Mouse (Mus musculus) midbrain, embryonic 10.5 days (tissue): ENCODE measurements around the gene Sptlc3. TPM values are rescaled to one million over a fixed set of nuclear protein-coding genes. Genes with fewer than 3 reads are reported as not detected.

ENCODE experiments used
- DNase-seq: peaks from one replicate; pipeline ENCODE4 v3.0.0-alpha.2; 2017; ENCODE audit warnings: low spot score
- H3K27ac ChIP-seq: fragments of 300-500 bp; sonication (generic); replicated peaks from 2 replicates; pipeline ENCODE4 v1.5.1; 2016; ENCODE audit warnings: mild to moderate bottlenecking
- H3K27me3 ChIP-seq: fragments of 300-500 bp; sonication (generic); 2 replicates; pipeline ENCODE4 v1.6.1; 2016; ENCODE audit warnings: low read depth, mild to moderate bottlenecking; ENCODE audit not compliant: poor library complexity, severe bottlenecking
- H3K36me3 ChIP-seq: fragments of 300-500 bp; sonication (generic); 2 replicates; pipeline ENCODE4 v1.6.1; 2016; ENCODE audit warnings: mild to moderate bottlenecking, moderate library complexity
- H3K4me1 ChIP-seq: fragments of 300-500 bp; sonication (generic); 2 replicates; pipeline ENCODE4 v1.6.1; 2016
- H3K4me3 ChIP-seq: fragments of 300-500 bp; sonication (generic); 2 replicates; pipeline ENCODE4 v1.5.1; 2016; ENCODE audit warnings: mild to moderate bottlenecking, moderate library complexity
- H3K9me3 ChIP-seq: fragments of 300-500 bp; sonication (generic); replicated peaks from 2 replicates; pipeline ENCODE4 v1.6.1; 2016; ENCODE audit warnings: mild to moderate bottlenecking
- WGBS: fragments of 180-500 bp; shearing (Covaris S2); methylation state at CpG from one replicate; pipeline ENCODE4 v1.1.7; 2016; 5-methylcytosine and 5-hydroxymethylcytosine counted together
- polyA plus RNA-seq: library from polyadenylated mRNA; unstranded; fragments of >200 nt; fragmentation: Nextera tagmentation; extraction: Ambion mirVana; gene quantifications from 2 replicates; pipeline ENCODE4 v1.2.1, GENCODE M21; 2016

Sptlc3 gene
- polyA plus RNA-seq, 1 experiment from 2014 or later, result not detected

DNA sequence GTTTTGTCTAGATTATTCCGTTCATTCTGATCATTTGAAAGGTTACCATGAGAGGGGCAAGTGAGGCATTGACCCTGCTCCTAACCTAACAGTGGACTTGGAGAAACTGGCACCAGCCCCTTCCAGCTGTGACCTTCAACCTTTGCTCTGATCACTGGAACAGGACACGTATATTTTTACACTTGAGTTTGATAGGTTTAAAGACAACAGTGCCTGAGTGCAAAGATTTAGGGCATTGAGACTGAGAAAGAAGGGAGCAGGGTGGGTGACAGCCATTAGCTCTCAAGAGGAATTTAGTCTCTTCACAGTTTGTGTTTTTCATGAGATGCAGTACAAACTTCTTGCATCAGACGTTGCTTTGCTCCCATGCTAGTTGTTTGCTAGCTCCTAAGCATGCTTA lies 114.5 kb downstream of the Sptlc3 start:
- Histone ChIP-seq H3K27ac (peak overlapping the region; percentile 70), H3K27me3 (0 out of 2 replicates have a peak, but pooled peaks cover 11% of the 10 kb centered on the region), H3K36me3 (no peaks in the 10 kb centered on the region), H3K9me3 (no peaks in the 10 kb centered on the region), H3K4me1 (peaks cover 34% of the 10 kb centered on the region), H3K4me3 (peak overlapping the region; percentile 16; the same call in 1 of the 2 replicates)
- 23% methylated on average over 3 of the region's 3 CpGs for WGBS
- no peak for DNase-seq

DNA sequence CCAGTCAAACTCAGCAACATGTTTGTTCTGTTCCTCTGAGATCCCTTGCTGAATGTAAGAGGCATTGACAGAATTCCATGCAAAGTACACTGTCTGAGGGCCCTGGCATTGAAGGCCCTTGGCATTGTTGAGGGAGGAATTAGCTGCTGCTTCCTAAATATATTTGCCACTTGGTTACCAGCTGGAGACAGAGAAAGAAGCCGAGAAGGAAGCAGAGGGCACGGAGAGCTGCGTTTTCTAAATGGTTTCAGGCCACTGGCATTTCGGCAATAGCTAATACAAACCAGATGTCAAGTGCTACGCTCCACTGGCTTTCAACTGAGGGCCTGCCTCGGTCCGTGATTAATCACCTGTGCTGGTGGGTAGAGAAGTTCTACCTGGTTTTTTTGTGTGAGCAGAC lies 115.1 kb downstream of the Sptlc3 start:
- peaks cover 17% of the 10 kb centered on the region; the same call in 1 of the 2 replicates for H3K27me3 ChIP-seq
- peaks cover 40% of the 10 kb centered on the region for H3K4me1 ChIP-seq
- no peaks in the 10 kb centered on the region for H3K36me3 ChIP-seq
- peak overlapping the region; percentile 16; the same call in 1 of the 2 replicates for H3K4me3 ChIP-seq
- peak; percentile 48 for DNase-seq
- H3K9me3 ChIP-seq, result no peaks in the 10 kb centered on the region
- WGBS, result 5% methylated on average over 7 of the region's 7 CpGs
- peak overlapping the region; percentile 70 for H3K27ac ChIP-seq

DNA sequence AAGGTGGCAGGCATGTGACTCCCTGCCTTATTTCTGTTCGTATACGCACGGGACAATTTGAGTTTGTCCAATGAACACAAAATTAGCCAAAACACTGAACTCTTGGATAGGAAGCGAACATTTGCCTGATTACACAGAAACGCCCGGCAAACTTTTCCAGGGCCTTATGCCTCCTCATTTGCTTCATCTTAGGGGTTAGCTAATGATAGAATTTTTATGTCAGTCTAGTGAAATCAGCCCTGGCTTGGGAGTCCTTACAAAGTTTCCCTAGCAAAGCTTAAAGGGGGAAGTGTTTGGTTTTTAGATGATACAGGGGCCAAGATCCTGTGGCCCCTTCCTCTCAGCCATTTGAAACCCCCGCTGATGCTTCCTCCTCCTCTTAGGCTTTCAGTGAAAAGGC lies 115.5 kb downstream of the Sptlc3 start:
- DNase-seq, result no peak
- Histone ChIP-seq H3K27ac (peak overlapping the region; percentile 70), H3K4me3 (peak overlapping the region; percentile 23; the same call in 1 of the 2 replicates)

DNA sequence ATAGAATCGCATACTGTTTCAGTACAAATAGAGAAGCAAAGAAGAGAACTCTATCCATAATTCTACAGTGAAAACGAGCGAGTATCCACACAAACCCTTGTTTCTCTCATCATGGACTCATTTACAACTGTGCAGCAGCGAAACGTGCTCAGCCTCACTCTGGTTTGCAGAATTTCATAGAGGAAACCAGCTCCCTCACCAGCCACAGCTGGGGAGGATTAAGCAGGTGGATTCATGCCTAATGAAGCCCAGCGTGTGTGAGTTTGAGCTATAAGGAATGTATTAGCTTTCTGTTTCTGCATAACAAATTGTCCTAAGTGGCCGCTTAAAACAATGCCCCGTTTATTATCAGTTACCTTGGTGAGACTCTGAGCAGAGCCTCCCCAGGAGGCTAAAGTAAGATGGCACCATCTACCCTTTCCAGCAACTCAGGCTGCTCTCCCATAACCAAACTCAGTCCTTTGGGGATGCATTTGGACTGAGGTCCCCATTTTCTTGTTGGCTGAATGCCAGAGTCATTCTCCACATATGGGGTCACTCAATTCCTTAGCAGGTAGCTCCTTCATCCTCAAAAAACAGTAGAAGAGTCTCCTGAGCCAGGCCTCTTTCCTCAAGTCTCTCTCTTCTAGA lies 116.1 kb downstream of the Sptlc3 start:
- Histone ChIP-seq H3K27ac (peak overlapping the region; percentile 70), H3K4me3 (0 out of 2 replicates have a peak overlapping the region, but pooled peaks have one; percentile 23), H3K4me1 (peaks cover 42% of the 10 kb centered on the region), H3K9me3 (no peaks in the 10 kb centered on the region), H3K36me3 (no peaks in the 10 kb centered on the region), H3K27me3 (peaks cover 20% of the 10 kb centered on the region; the same call in 1 of the 2 replicates)
- WGBS, result 8% methylated on average over 8 of the region's 8 CpGs
- peak; percentile 34 for DNase-seq

More for the DNA sequence above, 115.5 kb downstream of the Sptlc3 start:
- 26% methylated on average over 7 of the region's 7 CpGs for WGBS
- Histone ChIP-seq H3K27me3 (peaks cover 20% of the 10 kb centered on the region; the same call in 1 of the 2 replicates), H3K36me3 (no peaks in the 10 kb centered on the region), H3K9me3 (no peaks in the 10 kb centered on the region), H3K4me1 (peaks cover 42% of the 10 kb centered on the region)

DNA sequence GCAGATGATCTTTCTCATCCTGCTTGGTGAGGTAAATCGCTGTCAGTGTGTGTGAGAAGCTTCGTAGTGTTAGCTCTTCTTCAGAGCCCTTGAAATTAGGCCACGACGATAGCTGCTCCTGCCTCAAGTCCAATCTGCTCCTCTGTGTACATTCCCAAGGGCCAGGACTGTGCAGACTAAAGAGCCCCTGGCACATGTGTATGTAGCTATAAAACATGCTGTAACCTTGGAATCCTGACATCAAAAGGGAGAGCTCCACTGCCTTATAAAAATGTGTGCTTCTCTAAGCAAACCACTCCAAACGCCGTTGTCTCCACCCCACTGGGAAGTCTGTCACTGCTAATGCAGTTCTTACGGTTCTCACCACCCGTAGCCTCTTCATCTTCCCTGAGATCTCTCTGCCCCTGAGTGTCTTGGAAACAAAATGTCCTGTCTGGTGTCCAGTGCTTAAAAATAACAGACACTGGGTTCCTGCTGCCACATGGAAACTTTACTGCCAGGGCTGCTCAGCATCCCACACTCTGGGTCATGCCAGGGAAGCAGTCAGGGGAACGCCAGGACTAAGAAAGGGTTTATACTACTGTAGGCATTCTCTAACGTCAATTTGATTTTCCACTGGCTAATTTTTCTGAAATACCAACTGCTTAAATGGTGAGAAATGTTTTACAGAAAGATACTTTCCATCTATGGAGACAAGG lies 118.8 kb downstream of the Sptlc3 start:
- Histone ChIP-seq H3K36me3 (no peaks in the 10 kb centered on the region), H3K27me3 (peaks cover 13% of the 10 kb centered on the region; the same call in 1 of the 2 replicates), H3K9me3 (no peaks in the 10 kb centered on the region), H3K4me3 (no peak overlapping the region), H3K4me1 (peaks cover 42% of the 10 kb centered on the region), H3K27ac (no peak overlapping the region)
- no peak for DNase-seq
- 68% methylated on average over 10 of the region's 10 CpGs for WGBS

DNA sequence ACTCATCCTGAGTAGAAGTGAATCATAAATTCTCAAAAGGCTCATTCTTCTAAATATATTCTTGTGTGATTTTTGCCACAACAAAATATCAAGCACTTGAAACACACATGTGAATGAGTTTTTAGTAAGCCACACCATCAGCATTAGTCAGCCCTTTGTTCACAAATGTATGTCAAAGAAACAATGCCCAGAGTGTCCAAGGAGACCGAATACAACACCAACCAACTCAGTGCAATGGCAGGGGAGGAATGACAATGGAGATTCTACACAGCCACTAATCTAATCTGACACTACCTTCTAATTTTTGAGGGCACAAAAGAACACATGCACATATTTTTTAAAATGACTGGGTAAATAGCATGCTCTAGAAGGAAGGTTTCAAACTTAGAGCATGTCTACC lies 132.8 kb downstream of the Sptlc3 start:
- Histone ChIP-seq H3K9me3 (no peaks in the 10 kb centered on the region), H3K4me1 (no peaks in the 10 kb centered on the region), H3K27me3 (no peaks in the 10 kb centered on the region), H3K4me3 (no peak overlapping the region), H3K27ac (no peak overlapping the region), H3K36me3 (no peaks in the 10 kb centered on the region)
- 70% methylated on average over 1 of the region's 1 CpGs for WGBS
- no peak for DNase-seq

DNA sequence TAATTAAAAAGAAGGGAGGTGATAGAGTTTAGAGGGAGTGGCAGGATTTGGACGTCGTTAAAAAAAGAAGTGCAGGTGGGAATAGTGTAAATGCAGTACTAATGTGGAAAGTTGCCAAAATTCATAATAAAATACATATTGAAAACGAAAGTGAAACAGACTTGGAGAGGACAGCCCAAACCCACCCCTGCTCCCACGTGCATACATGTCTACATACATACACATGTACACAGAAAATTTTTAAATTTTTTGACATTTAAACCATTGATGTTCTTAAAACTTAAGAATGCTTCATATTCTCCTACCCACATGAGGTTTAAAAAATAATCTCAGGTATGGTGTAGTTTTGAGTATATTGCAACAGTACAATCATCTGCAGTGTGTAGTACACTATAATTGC lies 135.0 kb downstream of the Sptlc3 start:
- no peaks in the 10 kb centered on the region for H3K9me3 ChIP-seq
- WGBS, result 90% methylated on average over 4 of the region's 4 CpGs
- H3K27me3 ChIP-seq, result peaks cover 4% of the 10 kb centered on the region; the same call in 1 of the 2 replicates
- H3K4me1 ChIP-seq, result no peaks in the 10 kb centered on the region
- no peak overlapping the region for H3K4me3 ChIP-seq
- no peak for DNase-seq
- H3K27ac ChIP-seq, result no peak overlapping the region
- no peaks in the 10 kb centered on the region for H3K36me3 ChIP-seq

DNA sequence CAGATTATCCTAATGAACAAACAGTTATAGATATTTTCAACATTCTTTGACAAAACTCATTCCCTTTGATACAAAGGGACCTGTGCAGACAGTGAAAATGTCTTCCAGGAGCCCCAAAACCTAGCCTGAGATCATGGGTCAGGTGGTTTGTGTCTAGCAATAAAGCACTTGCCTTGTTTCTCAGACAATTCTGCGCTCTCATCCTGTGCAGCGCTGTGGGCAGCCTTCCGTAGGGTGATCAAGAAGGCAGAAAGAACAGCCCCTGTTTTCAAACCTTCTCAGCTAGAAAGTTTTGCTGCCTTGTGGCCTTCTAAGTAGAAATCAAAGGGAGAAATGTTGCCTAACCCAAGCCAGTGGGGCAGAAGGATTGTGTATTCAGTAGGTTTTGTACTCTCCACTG lies 135.9 kb downstream of the Sptlc3 start:
- 72% methylated on average over 3 of the region's 3 CpGs for WGBS
- no peak for DNase-seq
- H3K9me3 ChIP-seq, result no peaks in the 10 kb centered on the region
- H3K4me1 ChIP-seq, result no peaks in the 10 kb centered on the region
- H3K27me3 ChIP-seq, result peaks cover 8% of the 10 kb centered on the region; the same call in 1 of the 2 replicates
- no peak overlapping the region for H3K27ac ChIP-seq
- H3K36me3 ChIP-seq, result no peaks in the 10 kb centered on the region
- no peak overlapping the region for H3K4me3 ChIP-seq

DNA sequence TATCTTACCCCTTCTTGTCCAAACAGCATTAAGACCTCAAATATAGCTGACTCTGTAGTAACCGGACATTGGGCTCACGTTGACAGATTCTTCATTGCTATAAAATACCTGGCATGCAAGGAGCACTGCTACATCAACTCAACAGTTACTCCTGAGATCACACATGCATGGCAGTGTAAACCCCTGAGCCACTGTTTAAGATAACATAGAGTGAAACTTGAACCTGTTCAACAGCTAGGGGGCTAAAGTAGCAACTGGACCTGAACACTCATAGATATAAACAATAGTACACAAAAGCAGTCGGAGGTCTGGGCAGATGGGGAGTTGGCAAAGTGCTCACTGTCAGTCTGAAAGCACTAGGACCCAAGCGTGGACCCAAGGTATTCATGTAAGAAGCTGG lies 140.8 kb downstream of the Sptlc3 start:
- no peaks in the 10 kb centered on the region for H3K4me1 ChIP-seq
- no peak overlapping the region for H3K4me3 ChIP-seq
- WGBS, result 84% methylated on average over 4 of the region's 4 CpGs

DNA sequence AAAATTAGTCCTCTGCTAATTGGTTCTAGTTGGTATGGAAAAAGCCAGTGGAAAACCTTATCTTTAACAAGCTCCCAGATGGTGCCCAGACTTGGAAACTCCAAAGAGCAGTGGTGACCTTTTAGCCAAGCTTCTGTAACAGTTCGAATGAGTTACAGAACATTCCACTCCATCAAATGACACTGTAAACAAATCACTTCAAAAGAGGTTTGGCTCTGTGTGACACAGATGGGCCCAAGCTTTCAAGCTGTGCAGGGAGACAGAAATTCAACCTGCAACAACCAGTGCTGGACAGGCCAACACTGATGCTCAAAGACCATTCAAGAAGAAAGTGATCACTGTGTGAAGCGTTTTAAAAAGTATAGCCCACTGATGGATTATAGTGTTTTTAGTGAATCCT lies 144.1 kb downstream of the Sptlc3 start:
- Histone ChIP-seq H3K4me3 (no peak overlapping the region), H3K27ac (no peak overlapping the region), H3K27me3 (peaks cover 16% of the 10 kb centered on the region), H3K4me1 (peaks cover 9% of the 10 kb centered on the region), H3K36me3 (no peaks in the 10 kb centered on the region), H3K9me3 (no peaks in the 10 kb centered on the region)
- WGBS, result 67% methylated on average over 2 of the region's 2 CpGs
- DNase-seq, result no peak

More for the DNA sequence above, 140.8 kb downstream of the Sptlc3 start:
- Histone ChIP-seq H3K9me3 (no peaks in the 10 kb centered on the region), H3K27ac (no peak overlapping the region), H3K27me3 (peaks cover 13% of the 10 kb centered on the region), H3K36me3 (no peaks in the 10 kb centered on the region)
- no peak for DNase-seq

DNA sequence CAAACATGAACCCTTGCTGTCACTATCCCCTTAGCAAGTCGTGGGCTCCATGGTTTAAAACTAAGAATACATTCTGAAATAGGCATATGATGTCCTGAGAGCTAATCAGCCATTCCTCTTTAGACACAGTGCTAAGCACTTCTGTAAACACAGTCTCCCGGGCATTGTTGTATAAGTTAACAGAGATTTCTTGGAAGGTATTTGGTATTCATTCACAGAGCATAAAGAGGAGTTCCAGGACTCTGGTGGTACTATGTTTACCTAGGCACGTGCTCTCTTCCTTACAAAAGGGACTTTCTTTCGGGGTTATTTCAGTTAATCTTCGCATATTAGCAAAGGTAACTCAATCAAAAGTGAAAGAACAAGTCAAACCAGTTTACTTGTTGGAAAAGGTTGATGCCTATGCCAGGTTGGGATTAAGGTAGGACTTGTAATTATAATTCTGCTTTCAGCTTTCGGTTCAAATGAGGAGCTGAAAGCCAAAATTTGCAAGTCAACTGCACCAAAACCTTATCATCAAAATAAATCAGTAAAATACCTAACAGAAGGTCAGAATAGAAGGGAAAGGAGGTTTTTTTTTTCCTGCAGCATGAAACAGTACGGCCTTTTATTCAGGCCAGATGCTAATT lies 148.2 kb downstream of the Sptlc3 start:
- H3K36me3 ChIP-seq, result no peaks in the 10 kb centered on the region
- H3K4me1 ChIP-seq, result peaks cover 9% of the 10 kb centered on the region
- WGBS, result 40% methylated on average over 7 of the region's 7 CpGs
- no peak for DNase-seq
- no peak overlapping the region for H3K27ac ChIP-seq
- no peak overlapping the region for H3K4me3 ChIP-seq
- no peaks in the 10 kb centered on the region for H3K9me3 ChIP-seq
- H3K27me3 ChIP-seq, result peaks cover 24% of the 10 kb centered on the region; the same call in 1 of the 2 replicates

DNA sequence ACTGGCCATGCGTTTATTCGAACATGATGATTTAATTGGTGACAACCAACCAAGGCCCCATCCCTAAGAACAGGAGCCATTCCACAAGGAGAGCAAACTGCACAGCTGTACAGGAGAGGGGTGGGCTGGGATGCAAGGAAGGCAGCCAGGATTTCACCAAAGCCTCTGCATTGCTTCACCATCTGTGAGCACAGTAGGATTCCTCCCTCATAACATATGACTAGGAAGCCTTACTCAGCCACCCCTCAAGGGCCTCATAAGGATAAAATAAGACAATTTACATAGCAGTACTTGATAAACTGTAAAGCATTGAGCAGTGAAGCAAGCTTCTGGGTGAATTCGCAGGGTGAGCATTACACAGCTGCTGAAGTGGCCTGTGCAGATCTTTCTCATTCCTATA lies 155.8 kb downstream of the Sptlc3 start:
- DNase-seq, result no peak

More for the DNA sequence above, 155.8 kb downstream of the Sptlc3 start:
- WGBS, result 80% methylated on average over 3 of the region's 3 CpGs
- H3K4me1 ChIP-seq, result no peaks in the 10 kb centered on the region
- no peak overlapping the region for H3K27ac ChIP-seq
- H3K27me3 ChIP-seq, result peaks cover 15% of the 10 kb centered on the region; the same call in 1 of the 2 replicates
- no peaks in the 10 kb centered on the region for H3K9me3 ChIP-seq
- no peaks in the 10 kb centered on the region for H3K36me3 ChIP-seq
- no peak overlapping the region for H3K4me3 ChIP-seq
